Mouse (Mus musculus) stomach, postnatal 0 days (tissue): Measurements from ENCODE around the gene Ndufs8.
A peak's percentile ranks its signal among the peaks of the same experiment; 100 is the strongest.

ENCODE experiments used
- CTCF ChIP-seq: IDR thresholded peaks from 2 replicates; pipeline ENCODE4 v1.5.1; 2016; ENCODE audit warnings: antibody characterized with exemption, low read depth, mild to moderate bottlenecking, moderate library complexity
- EP300 ChIP-seq: optimal IDR thresholded peaks from 2 replicates; pipeline ENCODE3; 2016; ENCODE audit warnings: antibody characterized with exemption

DNA sequence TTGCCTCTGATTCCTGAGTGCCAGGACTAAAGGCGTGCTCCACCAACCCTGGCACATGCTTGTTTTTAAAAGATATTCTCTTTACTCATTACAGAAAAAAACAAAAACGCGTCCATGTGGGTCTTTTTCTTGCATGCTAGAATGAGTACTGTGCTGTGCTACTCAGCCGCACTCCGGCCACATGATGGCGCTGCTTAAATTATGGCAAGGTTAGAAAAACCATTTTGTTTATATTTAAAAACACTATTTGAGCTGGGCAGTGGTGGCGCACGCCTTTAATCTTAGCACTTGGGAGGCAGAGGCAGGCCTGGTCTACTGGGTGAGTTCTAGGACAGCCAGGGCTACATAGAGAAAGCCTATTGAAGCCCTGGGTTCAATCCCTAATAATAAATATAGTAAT lies 22.4 kb downstream of the Ndufs8 start:
- TF ChIP-seq CTCF (peak; percentile 66), EP300 (no peak)
